Mouse (Mus musculus): ENCODE data around the gene Pef1. TPM values are rescaled to one million over a fixed set of nuclear protein-coding genes. Genes with fewer than 3 reads are reported as not detected.

The Pef1 gene
- polyA plus RNA-seq, 1 experiment from 2014 or later = 68.8 TPM

DNA sequence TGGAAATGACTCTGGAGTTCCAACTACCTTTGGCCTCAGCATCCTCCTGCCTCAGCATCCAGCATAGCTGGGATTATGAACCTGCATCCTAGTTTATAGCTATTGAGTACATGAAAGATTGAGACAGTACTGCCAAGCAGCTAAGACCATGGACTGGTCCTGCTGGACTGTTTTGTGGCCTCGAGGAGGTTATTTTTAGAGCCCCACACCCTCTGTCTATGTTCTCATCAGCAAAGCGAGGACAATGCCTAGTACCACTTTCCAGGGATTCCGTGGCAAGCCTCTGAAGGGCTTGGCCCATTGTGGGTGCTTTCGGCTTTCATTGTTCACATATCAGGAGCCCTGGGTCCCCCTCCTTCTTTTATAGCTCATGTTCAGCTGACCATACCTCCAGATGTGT is 68.0 kb downstream of the Pef1 start:
- DNase-seq = no peak
- no peak overlapping the region for H3K4me2 ChIP-seq (ENCODE audit: low read length)
- H3K36me3 ChIP-seq (ENCODE audit: control insufficient read depth, insufficient read depth, low read length) = no peaks in the 10 kb centered on the region
- no peak overlapping the region for H3K9ac ChIP-seq (replicated peaks; ENCODE audit: low read length)
- H3K9me3 ChIP-seq (ENCODE audit: control insufficient read depth, low read length) = no peaks in the 10 kb centered on the region
- H3K4me1 ChIP-seq (ENCODE audit: control insufficient read depth, insufficient read depth, low read length) = peaks cover 16% of the 10 kb centered on the region; the same call in 1 of the 2 replicates
- WGBS = 95% methylated on average over 4 of the region's 4 CpGs
- peaks cover 19% of the 10 kb centered on the region for H3K27me3 ChIP-seq (ENCODE audit: control insufficient read depth, insufficient read depth, low read length)
- no peak overlapping the region for H3K27ac ChIP-seq (replicated peaks; ENCODE audit: low read depth, low read length)
- H3K4me3 ChIP-seq (replicated peaks; ENCODE audit: low read depth, low read length) = no peak overlapping the region
- ATAC-seq (ENCODE audit: low FRiP score, low TSS enrichment) = no peak

DNA sequence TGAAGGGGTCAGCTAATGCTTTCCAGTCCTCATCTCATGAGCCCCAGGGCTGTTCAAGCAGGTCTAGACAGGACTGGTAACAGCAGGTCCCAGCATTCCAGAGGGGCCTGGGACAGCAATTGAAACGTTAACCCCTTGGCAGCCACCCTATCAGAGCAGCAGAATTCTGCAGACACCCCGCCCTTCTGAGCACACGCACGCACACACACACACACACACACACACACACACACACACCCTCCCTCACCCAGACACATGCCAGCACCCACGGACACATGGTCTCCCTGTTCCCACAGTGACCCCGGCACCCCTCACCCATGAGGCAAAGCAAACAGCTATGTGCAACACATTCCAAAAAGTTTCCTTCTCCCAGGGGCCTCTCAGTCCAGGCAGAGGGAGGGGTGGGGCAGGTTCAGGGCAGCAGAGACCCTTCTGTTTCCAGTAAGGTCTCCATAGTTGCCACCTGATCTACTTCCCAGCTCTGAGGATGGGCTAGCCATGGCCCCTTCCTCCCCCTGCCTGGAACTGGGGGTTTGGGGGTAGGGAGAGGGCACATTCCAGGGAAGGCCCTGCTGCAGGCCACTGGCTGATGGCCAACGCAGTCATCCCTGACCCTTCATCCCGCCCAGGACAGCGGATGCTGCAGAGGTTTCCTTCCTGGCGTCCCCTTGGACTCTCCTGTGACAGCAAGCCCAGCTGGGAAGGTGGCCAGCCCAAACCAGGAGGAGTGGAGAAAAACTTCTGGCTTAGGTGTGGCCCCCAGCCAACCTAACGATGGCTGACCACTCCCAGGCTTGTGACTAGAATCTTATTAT is 69.8 kb downstream of the Pef1 start:
- no peaks in the 10 kb centered on the region for H3K36me3 ChIP-seq (ENCODE audit: control insufficient read depth, insufficient read depth, low read length)
- WGBS = 75% methylated on average over 11 of the region's 11 CpGs
- no peak overlapping the region for H3K4me2 ChIP-seq (ENCODE audit: low read length)
- H3K4me1 ChIP-seq (ENCODE audit: control insufficient read depth, insufficient read depth, low read length) = peaks cover 17% of the 10 kb centered on the region; the same call in 1 of the 2 replicates
- no peak overlapping the region for H3K9ac ChIP-seq (replicated peaks; ENCODE audit: low read length)
- ATAC-seq (ENCODE audit: low FRiP score, low TSS enrichment) = no peak
- H3K4me3 ChIP-seq (replicated peaks; ENCODE audit: low read depth, low read length) = no peak overlapping the region
- H3K27me3 ChIP-seq (ENCODE audit: control insufficient read depth, insufficient read depth, low read length) = peaks cover 14% of the 10 kb centered on the region
- DNase-seq = no peak
- no peaks in the 10 kb centered on the region for H3K9me3 ChIP-seq (ENCODE audit: control insufficient read depth, low read length)
- no peak overlapping the region for H3K27ac ChIP-seq (replicated peaks; ENCODE audit: low read depth, low read length)

DNA sequence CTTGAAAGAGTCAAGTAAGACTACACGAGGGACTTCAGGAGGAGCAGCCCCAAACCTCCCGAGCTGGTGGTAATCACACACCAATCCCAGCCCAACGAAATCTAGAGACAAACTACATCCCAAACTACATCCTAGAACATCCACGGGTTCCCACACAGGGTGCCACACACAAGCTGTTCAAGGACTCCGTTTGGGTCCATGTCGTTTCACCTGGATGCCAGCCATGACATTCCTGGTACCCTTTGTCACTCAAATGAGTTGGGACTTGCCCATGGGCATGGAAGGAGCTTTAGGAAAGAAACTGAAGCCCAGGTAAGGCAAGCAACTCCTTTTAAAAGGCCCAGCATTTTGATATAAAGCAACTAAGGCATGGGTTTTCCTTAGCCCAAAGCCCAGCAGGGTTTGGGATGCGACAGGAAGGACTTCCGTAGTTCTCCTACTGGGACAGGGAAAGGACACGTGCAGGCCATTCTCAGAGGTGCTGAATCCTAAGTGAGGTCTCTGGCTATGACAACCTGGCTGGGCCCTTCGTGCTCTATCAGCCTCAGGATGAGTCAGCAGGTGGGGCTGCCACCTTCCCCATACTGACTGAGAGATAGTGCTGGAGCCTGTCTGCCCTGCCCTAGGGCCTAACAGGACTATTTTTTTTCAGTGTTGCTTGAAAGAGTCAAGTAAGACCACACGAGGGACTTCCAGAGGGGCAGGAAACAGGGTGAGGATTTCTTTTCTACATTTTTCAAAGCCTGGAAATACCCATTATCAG is 70.9 kb downstream of the Pef1 start:
- Histone ChIP-seq H3K27me3 (ENCODE audit: control insufficient read depth, insufficient read depth, low read length) (peaks cover 14% of the 10 kb centered on the region), H3K4me2 (ENCODE audit: low read length) (no peak overlapping the region), H3K4me3 (replicated peaks; ENCODE audit: low read depth, low read length) (no peak overlapping the region), H3K9ac (replicated peaks; ENCODE audit: low read length) (no peak overlapping the region), H3K36me3 (ENCODE audit: control insufficient read depth, insufficient read depth, low read length) (no peaks in the 10 kb centered on the region), H3K27ac (replicated peaks; ENCODE audit: low read depth, low read length) (no peak overlapping the region), H3K4me1 (ENCODE audit: control insufficient read depth, insufficient read depth, low read length) (peaks cover 9% of the 10 kb centered on the region; the same call in 1 of the 2 replicates), H3K9me3 (ENCODE audit: control insufficient read depth, low read length) (no peaks in the 10 kb centered on the region)
- whole genome bisulfite sequencing = 70% methylated on average over 11 of the region's 11 CpGs
- no peak for ATAC-seq (ENCODE audit: low FRiP score, low TSS enrichment)
- no peak for DNase-seq

DNA sequence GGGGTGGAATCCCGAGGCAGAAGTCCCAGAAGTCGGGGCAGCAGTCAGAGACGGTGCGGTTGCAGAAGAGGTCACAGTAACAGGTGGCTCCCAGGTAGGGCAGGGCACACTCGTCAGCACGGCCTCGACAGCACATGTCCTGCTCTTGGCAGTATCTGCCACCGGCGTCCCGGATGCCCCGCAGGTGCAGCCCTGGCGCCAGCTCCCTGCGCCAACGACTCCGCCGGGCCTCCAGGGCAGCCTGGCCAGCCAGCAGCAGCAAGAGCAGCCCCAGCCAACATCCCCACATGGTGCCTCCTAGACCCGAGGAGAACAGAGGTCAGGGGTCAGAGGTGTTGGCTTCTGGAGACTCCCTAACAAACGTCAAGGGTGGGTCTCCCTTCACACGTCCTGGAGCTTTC is 71.6 kb downstream of the Pef1 start:
- H3K36me3 ChIP-seq (ENCODE audit: control insufficient read depth, insufficient read depth, low read length) = no peaks in the 10 kb centered on the region
- no peak for ATAC-seq (ENCODE audit: low FRiP score, low TSS enrichment)
- H3K4me1 ChIP-seq (ENCODE audit: control insufficient read depth, insufficient read depth, low read length) = 0 out of 2 replicates have a peak, but pooled peaks cover 7% of the 10 kb centered on the region
- no peak overlapping the region for H3K4me2 ChIP-seq (ENCODE audit: low read length)
- 40% methylated on average over 19 of the region's 19 CpGs for WGBS
- DNase-seq = no peak
- H3K27me3 ChIP-seq (ENCODE audit: control insufficient read depth, insufficient read depth, low read length) = peaks cover 14% of the 10 kb centered on the region
- H3K27ac ChIP-seq (replicated peaks; ENCODE audit: low read depth, low read length) = no peak overlapping the region
- H3K4me3 ChIP-seq (replicated peaks; ENCODE audit: low read depth, low read length) = no peak overlapping the region
- no peak overlapping the region for H3K9ac ChIP-seq (replicated peaks; ENCODE audit: low read length)
- no peaks in the 10 kb centered on the region for H3K9me3 ChIP-seq (ENCODE audit: control insufficient read depth, low read length)

DNA sequence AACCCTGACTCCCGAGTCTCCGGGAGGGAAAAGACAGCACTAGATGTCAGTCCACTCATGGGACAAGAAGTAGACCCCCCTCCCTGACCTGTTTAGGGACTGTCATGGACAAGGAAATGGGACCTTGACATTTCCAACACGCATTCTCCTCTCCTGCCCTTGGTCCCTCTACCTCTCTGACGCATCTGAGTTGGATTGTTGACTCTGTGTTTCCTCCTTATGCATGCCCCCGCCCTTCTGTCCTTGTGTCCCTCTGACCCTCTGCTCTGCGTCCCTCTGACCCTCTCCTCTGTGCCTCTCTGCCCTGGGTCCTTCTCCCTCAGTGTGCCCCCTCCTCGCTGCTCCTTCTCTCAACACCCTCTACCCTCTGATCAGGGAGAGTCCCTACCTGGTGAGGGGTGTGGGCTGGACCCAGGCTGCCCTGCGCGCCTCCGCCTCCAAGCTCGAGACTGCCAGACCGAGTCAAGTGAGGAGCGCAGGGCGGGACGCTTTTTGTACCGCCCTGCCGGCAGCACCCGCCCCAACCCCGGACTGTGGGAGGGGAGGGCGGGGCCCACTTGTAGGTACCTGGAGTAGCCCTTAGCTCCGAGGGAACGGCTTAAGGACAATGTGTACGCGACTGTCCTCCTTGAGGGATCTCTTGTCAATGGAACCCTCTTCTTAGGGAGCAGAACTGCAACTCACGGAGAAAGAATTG is 72.1 kb downstream of the Pef1 start:
- H3K36me3 ChIP-seq (ENCODE audit: control insufficient read depth, insufficient read depth, low read length) = no peaks in the 10 kb centered on the region
- no peak overlapping the region for H3K9ac ChIP-seq (replicated peaks; ENCODE audit: low read length)
- DNase-seq (no peak), ATAC-seq (ENCODE audit: low FRiP score, low TSS enrichment) (no peak)
- H3K27me3 ChIP-seq (ENCODE audit: control insufficient read depth, insufficient read depth, low read length) = peaks cover 14% of the 10 kb centered on the region
- 4% methylated on average over 25 of the region's 25 CpGs for WGBS
- no peaks in the 10 kb centered on the region for H3K9me3 ChIP-seq (ENCODE audit: control insufficient read depth, low read length)
- H3K4me2 ChIP-seq (ENCODE audit: low read length) = peak overlapping the region; percentile 33
- H3K4me3 ChIP-seq (replicated peaks; ENCODE audit: low read depth, low read length) = no peak overlapping the region
- H3K27ac ChIP-seq (replicated peaks; ENCODE audit: low read depth, low read length) = no peak overlapping the region
- 0 out of 2 replicates have a peak, but pooled peaks cover 7% of the 10 kb centered on the region for H3K4me1 ChIP-seq (ENCODE audit: control insufficient read depth, insufficient read depth, low read length)

DNA sequence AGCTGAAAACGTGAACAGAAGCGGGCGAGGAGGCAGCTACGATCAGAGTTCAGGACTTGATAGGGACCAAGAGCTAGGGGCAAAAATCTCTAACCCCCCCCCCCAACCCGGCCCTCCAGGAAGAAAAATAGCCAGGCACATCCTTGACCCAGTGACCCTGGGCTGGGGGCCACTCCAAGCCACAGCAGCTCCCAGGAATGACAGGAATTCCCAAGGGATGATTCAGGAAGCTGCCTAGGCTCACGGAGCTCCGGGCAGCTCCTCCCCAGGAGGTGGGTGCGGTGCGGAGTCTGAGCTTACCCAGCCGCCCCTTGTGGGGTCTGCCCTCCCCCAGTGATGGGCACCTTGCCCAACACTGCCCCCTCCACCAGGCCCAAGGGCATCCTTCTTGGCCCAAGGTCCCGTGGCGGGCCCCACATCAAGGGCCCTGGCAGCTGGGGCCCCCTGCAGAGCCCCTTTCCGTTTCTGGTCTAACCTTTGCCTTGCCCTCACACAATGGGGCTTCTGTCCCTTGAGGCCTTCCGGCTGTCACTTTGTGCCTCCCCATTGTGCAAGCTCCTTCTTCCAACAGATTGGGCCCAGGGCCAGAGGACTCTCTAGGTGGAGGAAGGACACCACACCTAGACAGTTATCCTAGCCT is 72.8 kb downstream of the Pef1 start, which contains the start of gene Tinagl1:
Tinagl1 (minus strand) TSS at position 51 of the 640 bp plus-strand sequence.
- H3K27me3 ChIP-seq (ENCODE audit: control insufficient read depth, insufficient read depth, low read length) = peaks cover 14% of the 10 kb centered on the region
- no peak within 1 kb of the TSS for H3K27ac ChIP-seq (replicated peaks; ENCODE audit: low read depth, low read length)
- DNase-seq (no peak), ATAC-seq (ENCODE audit: low FRiP score, low TSS enrichment) (no peak)
- H3K4me2 ChIP-seq (ENCODE audit: low read length) = peak within 1 kb of the TSS; percentile 33
- WGBS = 4% methylated on average over 14 of the region's 14 CpGs
- 0 out of 2 replicates have a peak, but pooled peaks cover 7% of the 10 kb centered on the region for H3K4me1 ChIP-seq (ENCODE audit: control insufficient read depth, insufficient read depth, low read length)
- no peaks in the 10 kb centered on the region for H3K36me3 ChIP-seq (ENCODE audit: control insufficient read depth, insufficient read depth, low read length)
- H3K9ac ChIP-seq (replicated peaks; ENCODE audit: low read length) = no peak within 1 kb of the TSS
- H3K9me3 ChIP-seq (ENCODE audit: control insufficient read depth, low read length) = no peaks in the 10 kb centered on the region
- H3K4me3 ChIP-seq (replicated peaks; ENCODE audit: low read depth, low read length) = no peak within 1 kb of the TSS

DNA sequence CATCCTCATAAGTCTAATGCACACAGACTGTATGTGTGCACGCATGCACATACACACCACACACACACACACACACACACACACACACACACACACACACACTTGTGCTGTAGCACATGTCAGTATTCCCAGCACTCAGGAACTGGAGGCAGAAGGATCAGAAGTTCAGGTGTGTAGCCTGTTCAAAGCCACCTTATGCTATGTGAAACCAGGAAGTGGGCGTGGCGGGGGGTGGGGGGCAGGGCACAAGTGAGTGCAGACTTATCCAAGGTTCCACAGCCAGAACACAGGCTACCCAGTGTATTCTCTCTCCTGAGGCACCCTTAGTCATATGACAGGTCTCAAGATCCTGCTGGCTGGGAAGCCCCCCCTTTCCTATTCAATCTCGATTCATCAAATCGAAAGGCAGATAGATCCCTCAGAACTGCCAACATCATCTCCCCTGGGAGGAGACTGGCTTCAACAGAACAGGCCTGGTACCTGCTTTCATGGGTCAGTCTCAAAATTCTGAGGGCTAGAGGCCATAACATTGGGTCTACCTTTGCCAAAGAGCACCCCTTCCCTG is 73.9 kb downstream of the Pef1 start:
- H3K9ac ChIP-seq (replicated peaks; ENCODE audit: low read length) = no peak overlapping the region
- no peak overlapping the region for H3K27ac ChIP-seq (replicated peaks; ENCODE audit: low read depth, low read length)
- H3K4me2 ChIP-seq (ENCODE audit: low read length) = no peak overlapping the region
- H3K9me3 ChIP-seq (ENCODE audit: control insufficient read depth, low read length) = no peaks in the 10 kb centered on the region
- WGBS = 83% methylated on average over 5 of the region's 5 CpGs
- no peak for DNase-seq
- no peak for ATAC-seq (ENCODE audit: low FRiP score, low TSS enrichment)
- H3K4me1 ChIP-seq (ENCODE audit: control insufficient read depth, insufficient read depth, low read length) = 0 out of 2 replicates have a peak, but pooled peaks cover 7% of the 10 kb centered on the region
- H3K4me3 ChIP-seq (replicated peaks; ENCODE audit: low read depth, low read length) = no peak overlapping the region
- H3K36me3 ChIP-seq (ENCODE audit: control insufficient read depth, insufficient read depth, low read length) = no peaks in the 10 kb centered on the region
- peaks cover 14% of the 10 kb centered on the region for H3K27me3 ChIP-seq (ENCODE audit: control insufficient read depth, insufficient read depth, low read length)

DNA sequence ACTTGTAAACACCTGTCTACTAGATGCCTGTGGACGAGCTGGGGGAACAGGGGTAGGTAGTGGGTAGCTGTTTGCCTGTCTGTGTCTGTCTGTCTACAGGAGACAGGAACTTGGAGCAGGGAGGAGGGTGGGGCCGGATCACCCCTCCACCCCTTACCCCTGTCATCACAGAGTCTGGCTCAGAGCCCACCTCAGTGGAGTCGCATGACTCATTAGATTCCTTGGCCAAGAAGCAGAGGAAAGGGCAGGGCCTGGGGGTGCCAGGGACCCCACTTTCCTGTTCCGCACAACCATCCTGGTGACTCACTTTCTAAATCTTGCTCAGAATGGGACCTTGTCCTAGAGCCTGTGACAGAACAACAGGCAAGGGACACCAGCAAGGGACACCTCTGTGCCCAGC is 74.7 kb downstream of the Pef1 start:
- ATAC-seq (ENCODE audit: low FRiP score, low TSS enrichment) = no peak
- Histone ChIP-seq H3K27ac (replicated peaks; ENCODE audit: low read depth, low read length) (no peak overlapping the region), H3K36me3 (ENCODE audit: control insufficient read depth, insufficient read depth, low read length) (no peaks in the 10 kb centered on the region), H3K27me3 (ENCODE audit: control insufficient read depth, insufficient read depth, low read length) (peaks cover 14% of the 10 kb centered on the region), H3K4me1 (ENCODE audit: control insufficient read depth, insufficient read depth, low read length) (0 out of 2 replicates have a peak, but pooled peaks cover 7% of the 10 kb centered on the region), H3K4me3 (replicated peaks; ENCODE audit: low read depth, low read length) (no peak overlapping the region), H3K9ac (replicated peaks; ENCODE audit: low read length) (no peak overlapping the region), H3K9me3 (ENCODE audit: control insufficient read depth, low read length) (no peaks in the 10 kb centered on the region), H3K4me2 (ENCODE audit: low read length) (no peak overlapping the region)
- WGBS = 83% methylated on average over 4 of the region's 4 CpGs
- no peak for DNase-seq

Data from midbrain, embryonic 14.5 days (tissue).